Mouse (Mus musculus) telencephalon, adult 2 months (tissue): Measurements from ENCODE around the gene 4931409K22Rik.

ENCODE experiments used
- DNase-seq: peaks from one replicate; pipeline ENCODE4 v3.0.0-alpha.2; 2011; ENCODE audit warnings: low read depth, low spot score

4931409K22Rik gene

GRCm38 (mm10) chr5:24540387-24541143, 16.0 kb downstream of the 4931409K22Rik start, which contains the start of gene Asb10:
Gene Asb10, minus strand, starts transcription at chr5:24540978.
- DNase-seq, result peak; percentile 16

- DNase-seq, result no peak
These were observed 16.9 kb downstream of the 4931409K22Rik start for GRCm38 (mm10) chr5:24539571-24540296.

GRCm38 (mm10) chr5:24537618-24538017, 19.0 kb downstream of the 4931409K22Rik start:
- DNase-seq, result no peak

GRCm38 (mm10) chr5:24536511-24536910, 20.1 kb downstream of the 4931409K22Rik start:
- DNase-seq, result no peak

- no peak for DNase-seq
These were observed 20.9 kb downstream of the 4931409K22Rik start for GRCm38 (mm10) chr5:24535731-24536130.

- no peak for DNase-seq
These were observed 22.3 kb downstream of the 4931409K22Rik start for GRCm38 (mm10) chr5:24534292-24534691.

GRCm38 (mm10) chr5:24533391-24533790, 23.2 kb downstream of the 4931409K22Rik start:
- no peak for DNase-seq

GRCm38 (mm10) chr5:24530042-24530689, 26.4 kb downstream of the 4931409K22Rik start:
- peak; percentile 58 for DNase-seq

GRCm38 (mm10) chr5:24527780-24528179, 28.8 kb downstream of the 4931409K22Rik start:
- no peak for DNase-seq

- DNase-seq, result no peak
These were observed 29.7 kb downstream of the 4931409K22Rik start, which contains the start of gene Gbx1 for GRCm38 (mm10) chr5:24526889-24527230. Gene Gbx1, minus strand, starts transcription at chr5:24527202.

GRCm38 (mm10) chr5:24526190-24526888, 30.3 kb downstream of the 4931409K22Rik start:
- no peak for DNase-seq

GRCm38 (mm10) chr5:24525360-24526189, 31.0 kb downstream of the 4931409K22Rik start:
- no peak for DNase-seq

- no peak for DNase-seq
These were observed 32.1 kb downstream of the 4931409K22Rik start for GRCm38 (mm10) chr5:24524522-24524921.

GRCm38 (mm10) chr5:24523806-24524205, 32.8 kb downstream of the 4931409K22Rik start:
- DNase-seq, result no peak

- DNase-seq, result no peak
These were observed 35.2 kb downstream of the 4931409K22Rik start for GRCm38 (mm10) chr5:24521366-24521765.

GRCm38 (mm10) chr5:24512271-24512670, 44.3 kb downstream of the 4931409K22Rik start:
- DNase-seq, result no peak

- DNase-seq, result no peak
These were observed 46.0 kb downstream of the 4931409K22Rik start for GRCm38 (mm10) chr5:24510635-24511034.

- no peak for DNase-seq
These were observed 48.2 kb downstream of the 4931409K22Rik start for GRCm38 (mm10) chr5:24508406-24508805.

GRCm38 (mm10) chr5:24505513-24505912, 51.1 kb downstream of the 4931409K22Rik start:
- no peak for DNase-seq

- no peak for DNase-seq
These were observed 53.8 kb downstream of the 4931409K22Rik start for GRCm38 (mm10) chr5:24502786-24503185.

GRCm38 (mm10) chr5:24500851-24501250, 55.8 kb downstream of the 4931409K22Rik start:
- DNase-seq, result no peak
